Comparison of ENCODE assay signal across 10 mouse cellular contexts in genomic region chr6:119106726-119107125, GRCm38 (mm10).
DNase-seq lines count a peak whose midpoint lies in the region; ATAC-seq and TF ChIP-seq lines count a peak whose summit lies in the region.
"Had no signal": no experiment of that assay in that cellular context is flagged by ENCODE, and none has a peak within 500 bp of the region (broad histone marks: within the 10 kb centered on the region; RNA-seq: fewer than 3 reads in every experiment).

No protein-coding gene starts in this region.

- ATAC-seq in heart, embryonic 11.5 days (replicated peaks; ENCODE audit: insufficient number of reproducible peaks, low FRiP score, low TSS enrichment) = no peak
- ATAC-seq in forebrain, embryonic 16.5 days = no peak
- no peak for ATAC-seq in liver, postnatal 0 days
- no peak for ATAC-seq in megakaryocyte progenitor cell, adult 5-6 weeks (replicated peaks; ENCODE audit: poor library complexity)
- ATAC-seq: CD4-positive, CD25-positive, alpha-beta regulatory T cell, adult 4 months had no signal

- H3K27me3 ChIP-seq in heart, embryonic 11.5 days (ENCODE audit: control insufficient read depth, insufficient read depth, low read length) = peaks cover 17% of the 10 kb centered on the region; the same call in 1 of the 2 replicates
- no peaks in the 10 kb centered on the region; the same call in 1 of the 2 replicates for H3K27me3 ChIP-seq in forebrain, embryonic 16.5 days (replicated peaks; ENCODE audit: control insufficient read depth, insufficient read depth, low read length)
- peaks cover 60% of the 10 kb centered on the region for H3K27me3 ChIP-seq in liver, postnatal 0 days (ENCODE audit: insufficient read depth, low read length)

- WGBS in heart, embryonic 11.5 days (ENCODE audit: insufficient replicate concordance) = 18% methylated on average over 7 of the region's 7 CpGs
- 19% methylated on average over 7 of the region's 7 CpGs for WGBS in forebrain, embryonic 16.5 days
- WGBS in liver, postnatal 0 days (ENCODE audit: insufficient replicate concordance) = 16% methylated on average over 7 of the region's 7 CpGs

- H3K9me3 ChIP-seq in heart, embryonic 11.5 days (replicated peaks; ENCODE audit: control insufficient read depth, low read length) = no peaks in the 10 kb centered on the region
- H3K9me3 ChIP-seq in forebrain, embryonic 16.5 days (ENCODE audit: control insufficient read depth, low read length) = no peaks in the 10 kb centered on the region
- H3K9me3 ChIP-seq in liver, postnatal 0 days (ENCODE audit: low read length) = no peaks in the 10 kb centered on the region

- H3K9ac ChIP-seq in heart, embryonic 11.5 days (ENCODE audit: low read depth, low read length) = no peak overlapping the region
- peak overlapping the region; percentile 41 for H3K9ac ChIP-seq in forebrain, embryonic 16.5 days (replicated peaks; ENCODE audit: low read depth, low read length)
- H3K9ac ChIP-seq in liver, postnatal 0 days (replicated peaks) = no peak overlapping the region

- H3K4me3 ChIP-seq in heart, embryonic 11.5 days (ENCODE audit: low read depth, low read length) = peak overlapping the region; percentile 60
- peak overlapping the region; percentile 62 for H3K4me3 ChIP-seq in forebrain, embryonic 16.5 days (replicated peaks; ENCODE audit: low read length)
- H3K4me3 ChIP-seq in liver, postnatal 0 days (ENCODE audit: low read depth, low read length) = peak overlapping the region; percentile 58; the same call in 1 of the 2 replicates
- H3K4me3 ChIP-seq: erythroblast, embryonic 14.5 days had no signal

- no peak for TF ChIP-seq CTCF in liver, postnatal 0 days (IDR thresholded peaks at IDR 0.05; ENCODE audit: low read depth)

- no peaks in the 10 kb centered on the region for H3K36me3 ChIP-seq in heart, embryonic 11.5 days (ENCODE audit: control insufficient read depth, insufficient read depth, low read length)
- H3K36me3 ChIP-seq in forebrain, embryonic 16.5 days (ENCODE audit: control insufficient read depth, insufficient read depth) = no peaks in the 10 kb centered on the region
- no peaks in the 10 kb centered on the region for H3K36me3 ChIP-seq in liver, postnatal 0 days (replicated peaks; ENCODE audit: insufficient read depth, low read length)

- no peak for DNase-seq in heart, postnatal 4 days
- DNase-seq in brain, adult 2 months (ENCODE audit: low read depth, low spot score) = peak; percentile 32
- no peak for DNase-seq in liver, postnatal 0 days
- DNase-seq in ovary, postnatal 14 days (ENCODE audit: low spot score) = no peak
- DNase-seq in spleen, postnatal 4 days (ENCODE audit: low spot score in 2 of 2) = no peak

- H3K27ac ChIP-seq in heart, embryonic 11.5 days (ENCODE audit: low read depth, low read length) = no peak overlapping the region
- no peak overlapping the region for H3K27ac ChIP-seq in forebrain, embryonic 16.5 days (ENCODE audit: low read length)
- no peak overlapping the region for H3K27ac ChIP-seq in liver, postnatal 0 days (ENCODE audit: low read depth)

- TF ChIP-seq EP300 in liver, postnatal 0 days (IDR thresholded peaks at IDR 0.05; ENCODE audit: low read depth) = no peak

- H3K4me1 ChIP-seq in heart, embryonic 11.5 days (ENCODE audit: control insufficient read depth, insufficient read depth, low read length) = peaks cover 33% of the 10 kb centered on the region
- H3K4me1 ChIP-seq in forebrain, embryonic 16.5 days (replicated peaks; ENCODE audit: control insufficient read depth, insufficient read depth, low read length) = peaks cover 34% of the 10 kb centered on the region
- H3K4me1 ChIP-seq in liver, postnatal 0 days (ENCODE audit: insufficient read depth) = peaks cover 8% of the 10 kb centered on the region; the same call in 1 of the 2 replicates

- peak overlapping the region; percentile 98 for H3K4me2 ChIP-seq in heart, embryonic 11.5 days
- peak overlapping the region; percentile 85 for H3K4me2 ChIP-seq in forebrain, embryonic 16.5 days (ENCODE audit: low read length)
- no peak overlapping the region for H3K4me2 ChIP-seq in liver, postnatal 0 days (ENCODE audit: low read depth, low read length)
